Mouse (Mus musculus): ENCODE data around the gene Glrx. TPM values are rescaled to one million over a fixed set of nuclear protein-coding genes. Genes with fewer than 3 reads are reported as not detected.
"Not testable (repeated sequence)": the region's sequence is repeated elsewhere in the genome, so short reads cannot be mapped to it uniquely, and the experiment has no call there.

Glrx gene
- polyA plus RNA-seq, 1 experiment from 2014 or later, result 87.9 TPM

DNA sequence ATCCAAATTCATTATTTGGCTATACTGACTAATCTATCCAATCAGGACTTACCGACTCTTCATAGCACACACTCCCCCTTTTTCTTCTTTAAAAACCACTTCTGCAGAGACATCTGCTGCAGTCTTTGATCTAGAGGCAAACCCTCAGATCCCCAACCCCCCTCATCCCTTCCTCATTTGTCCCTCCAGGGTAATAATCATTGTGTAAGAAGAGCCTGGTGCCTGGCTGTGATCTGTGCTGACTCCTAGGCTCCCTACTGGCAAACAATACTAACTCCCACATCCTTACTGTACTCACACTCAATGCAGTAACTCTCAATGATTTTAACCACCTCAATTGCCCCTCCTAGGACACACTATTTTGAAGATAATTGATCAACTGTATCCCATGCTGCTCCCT lies 29.7 kb upstream of the Glrx start:
- Histone ChIP-seq H3K4me3 (ENCODE audit: low read depth, low read length) (no peak overlapping the region), H3K27me3 (ENCODE audit: control insufficient read depth, insufficient read depth, low read length) (no peaks in the 10 kb centered on the region), H3K36me3 (ENCODE audit: control insufficient read depth, insufficient read depth, low read length) (no peaks in the 10 kb centered on the region), H3K27ac (ENCODE audit: low read depth, low read length) (no peak overlapping the region), H3K4me2 (no peak overlapping the region), H3K4me1 (ENCODE audit: control insufficient read depth, insufficient read depth, low read length) (no peaks in the 10 kb centered on the region), H3K9me3 (replicated peaks; ENCODE audit: control insufficient read depth, low read length) (no peaks in the 10 kb centered on the region), H3K9ac (ENCODE audit: low read depth, low read length) (no peak overlapping the region)
- ATAC-seq (replicated peaks; ENCODE audit: insufficient number of reproducible peaks, low FRiP score, low TSS enrichment), result no peak
- 85% methylated on average over 1 of the region's 1 CpGs for WGBS (ENCODE audit: insufficient replicate concordance)

DNA sequence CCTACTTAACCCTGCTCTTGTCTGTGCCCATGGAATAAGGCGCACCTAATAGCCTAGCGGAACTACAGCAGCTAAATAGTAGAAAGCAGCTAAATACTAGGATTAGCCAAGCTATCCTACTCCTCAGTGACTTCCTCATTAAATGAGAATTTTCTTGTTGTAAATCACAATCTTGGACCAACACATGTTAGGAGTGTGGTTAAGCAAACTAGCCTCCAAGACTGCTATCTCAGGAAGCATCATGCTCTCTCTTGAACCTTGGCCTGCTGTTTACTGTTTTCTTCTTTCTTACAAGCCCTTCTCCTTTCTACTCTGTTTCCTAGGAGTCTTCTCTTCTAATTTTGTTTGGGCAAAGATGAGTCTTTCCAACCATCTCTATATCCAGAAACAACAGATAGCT lies 22.5 kb upstream of the Glrx start:
- Histone ChIP-seq H3K9ac (ENCODE audit: low read depth, low read length) (no peak overlapping the region), H3K27ac (ENCODE audit: low read depth, low read length) (no peak overlapping the region), H3K36me3 (ENCODE audit: control insufficient read depth, insufficient read depth, low read length) (no peaks in the 10 kb centered on the region), H3K4me1 (ENCODE audit: control insufficient read depth, insufficient read depth, low read length) (no peaks in the 10 kb centered on the region), H3K4me3 (ENCODE audit: low read depth, low read length) (no peak overlapping the region), H3K4me2 (no peak overlapping the region), H3K27me3 (ENCODE audit: control insufficient read depth, insufficient read depth, low read length) (no peaks in the 10 kb centered on the region), H3K9me3 (replicated peaks; ENCODE audit: control insufficient read depth, low read length) (no peaks in the 10 kb centered on the region)
- ATAC-seq (replicated peaks; ENCODE audit: insufficient number of reproducible peaks, low FRiP score, low TSS enrichment), result no peak
- 94% methylated on average over 2 of the region's 2 CpGs for WGBS (ENCODE audit: insufficient replicate concordance)

DNA sequence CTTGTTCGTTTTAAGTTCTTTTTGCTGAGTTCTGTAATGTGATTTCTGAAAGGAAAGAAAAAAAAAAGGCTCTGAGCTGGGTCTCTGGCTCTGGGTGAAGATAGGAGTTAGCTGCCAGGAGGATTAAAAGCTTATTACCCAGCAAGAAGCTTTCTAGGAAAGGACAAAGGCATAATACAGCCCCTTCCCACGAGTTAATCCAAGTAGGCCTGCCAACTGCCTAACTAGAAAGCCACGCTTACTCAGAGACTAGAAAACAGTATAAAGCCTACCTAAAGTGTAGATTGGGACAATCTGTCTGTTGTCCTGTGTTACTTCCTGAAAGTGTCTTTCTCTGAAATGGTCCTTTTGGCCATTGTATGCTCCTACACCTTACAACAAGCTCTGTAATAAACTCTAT lies 21.2 kb upstream of the Glrx start:
- no peaks in the 10 kb centered on the region for H3K4me1 ChIP-seq (ENCODE audit: control insufficient read depth, insufficient read depth, low read length)
- H3K4me2 ChIP-seq, result no peak overlapping the region
- no peak overlapping the region for H3K4me3 ChIP-seq (ENCODE audit: low read depth, low read length)
- no peak overlapping the region for H3K27ac ChIP-seq (ENCODE audit: low read depth, low read length)
- no peaks in the 10 kb centered on the region for H3K36me3 ChIP-seq (ENCODE audit: control insufficient read depth, insufficient read depth, low read length)
- no peak for ATAC-seq (replicated peaks; ENCODE audit: insufficient number of reproducible peaks, low FRiP score, low TSS enrichment)
- no peak overlapping the region for H3K9ac ChIP-seq (ENCODE audit: low read depth, low read length)
- 47% methylated on average over 3 of the region's 3 CpGs for WGBS (ENCODE audit: insufficient replicate concordance)
- H3K27me3 ChIP-seq (ENCODE audit: control insufficient read depth, insufficient read depth, low read length), result no peaks in the 10 kb centered on the region
- no peaks in the 10 kb centered on the region for H3K9me3 ChIP-seq (replicated peaks; ENCODE audit: control insufficient read depth, low read length)

DNA sequence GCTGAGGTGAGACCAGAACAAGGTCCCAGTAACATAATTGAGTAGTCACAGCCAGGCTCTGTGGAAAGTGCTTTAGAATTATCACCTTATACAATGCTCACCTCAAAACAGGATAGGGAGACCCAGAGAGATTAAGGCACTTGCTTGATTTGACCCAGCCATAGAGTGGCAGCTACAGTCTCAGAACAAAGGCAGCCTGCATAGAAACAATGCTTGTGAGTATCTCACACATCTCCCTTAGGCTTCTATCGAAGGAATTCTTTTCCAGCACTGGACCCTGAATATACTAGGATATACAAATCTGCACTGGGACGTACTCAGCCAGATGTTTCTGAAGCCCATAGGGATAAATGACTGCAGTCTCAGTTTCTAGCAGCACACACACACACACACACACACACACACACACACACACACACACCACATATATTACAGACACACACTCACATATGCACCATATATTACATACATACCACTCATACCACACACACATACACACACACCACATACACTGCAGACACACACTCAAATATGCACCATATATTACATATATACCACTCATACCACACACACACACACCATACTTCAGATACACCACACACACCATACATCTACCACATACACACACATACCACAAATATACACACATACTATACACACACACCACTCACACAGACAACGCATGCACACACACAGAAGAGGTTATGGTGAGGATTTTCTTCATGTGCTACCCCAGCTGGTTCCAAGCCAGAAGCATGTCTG lies 20.5 kb upstream of the Glrx start:
- no peak overlapping the region for H3K9ac ChIP-seq (ENCODE audit: low read depth, low read length)
- no peaks in the 10 kb centered on the region for H3K9me3 ChIP-seq (replicated peaks; ENCODE audit: control insufficient read depth, low read length)
- no peaks in the 10 kb centered on the region for H3K27me3 ChIP-seq (ENCODE audit: control insufficient read depth, insufficient read depth, low read length)
- no peak for ATAC-seq (replicated peaks; ENCODE audit: insufficient number of reproducible peaks, low FRiP score, low TSS enrichment)
- H3K4me2 ChIP-seq, result no peak overlapping the region
- H3K27ac ChIP-seq (ENCODE audit: low read depth, low read length), result no peak overlapping the region
- WGBS (ENCODE audit: insufficient replicate concordance), result 81% methylated on average over 3 of the region's 3 CpGs
- no peaks in the 10 kb centered on the region for H3K36me3 ChIP-seq (ENCODE audit: control insufficient read depth, insufficient read depth, low read length)
- H3K4me3 ChIP-seq (ENCODE audit: low read depth, low read length), result no peak overlapping the region
- H3K4me1 ChIP-seq (ENCODE audit: control insufficient read depth, insufficient read depth, low read length), result no peaks in the 10 kb centered on the region

DNA sequence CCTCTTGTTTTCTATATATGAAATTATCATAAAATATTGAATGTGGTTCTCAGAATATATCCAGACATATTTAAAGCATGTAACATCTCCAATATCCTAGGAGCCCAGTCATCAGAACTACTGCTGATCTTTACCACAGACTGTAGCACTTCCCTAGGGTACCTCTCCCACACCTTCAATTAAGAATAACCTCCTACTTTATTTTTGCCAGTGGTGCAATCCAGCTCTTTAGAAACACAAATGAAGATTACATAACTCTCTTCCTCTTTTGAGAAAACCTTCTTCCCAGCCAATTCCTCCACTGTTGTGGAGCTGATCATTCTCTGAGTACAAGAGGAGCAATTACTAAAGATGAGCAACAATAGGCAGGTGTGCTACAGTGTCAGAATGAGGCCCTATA lies 19.8 kb upstream of the Glrx start:
- Histone ChIP-seq H3K9ac (ENCODE audit: low read depth, low read length) (no peak overlapping the region), H3K27me3 (ENCODE audit: control insufficient read depth, insufficient read depth, low read length) (no peaks in the 10 kb centered on the region), H3K4me2 (no peak overlapping the region), H3K4me1 (ENCODE audit: control insufficient read depth, insufficient read depth, low read length) (no peaks in the 10 kb centered on the region), H3K36me3 (ENCODE audit: control insufficient read depth, insufficient read depth, low read length) (no peaks in the 10 kb centered on the region), H3K27ac (ENCODE audit: low read depth, low read length) (no peak overlapping the region), H3K4me3 (ENCODE audit: low read depth, low read length) (no peak overlapping the region), H3K9me3 (replicated peaks; ENCODE audit: control insufficient read depth, low read length) (no peaks in the 10 kb centered on the region)
- ATAC-seq (replicated peaks; ENCODE audit: insufficient number of reproducible peaks, low FRiP score, low TSS enrichment), result no peak

DNA sequence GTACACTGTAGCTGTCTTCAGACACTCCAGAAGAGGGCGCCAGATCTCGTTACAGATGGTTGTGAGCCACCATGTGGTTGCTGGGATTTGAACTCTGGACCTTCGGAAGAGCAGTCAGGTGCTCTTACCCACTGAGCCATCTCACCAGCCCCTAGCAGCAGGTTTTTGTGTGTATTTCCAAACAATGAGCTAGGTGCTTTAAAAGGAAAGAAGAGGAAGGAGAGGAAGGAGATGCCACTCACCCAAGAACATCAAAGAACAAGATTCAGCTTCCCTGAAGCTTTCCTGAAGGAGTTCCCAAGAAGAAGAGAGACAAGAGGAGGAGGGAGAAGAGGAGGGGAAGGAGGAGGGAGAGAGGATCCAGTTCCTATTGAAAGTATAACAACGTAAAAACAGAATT lies 17.3 kb upstream of the Glrx start:
- WGBS (ENCODE audit: insufficient replicate concordance), result 83% methylated on average over 2 of the region's 4 CpGs

DNA sequence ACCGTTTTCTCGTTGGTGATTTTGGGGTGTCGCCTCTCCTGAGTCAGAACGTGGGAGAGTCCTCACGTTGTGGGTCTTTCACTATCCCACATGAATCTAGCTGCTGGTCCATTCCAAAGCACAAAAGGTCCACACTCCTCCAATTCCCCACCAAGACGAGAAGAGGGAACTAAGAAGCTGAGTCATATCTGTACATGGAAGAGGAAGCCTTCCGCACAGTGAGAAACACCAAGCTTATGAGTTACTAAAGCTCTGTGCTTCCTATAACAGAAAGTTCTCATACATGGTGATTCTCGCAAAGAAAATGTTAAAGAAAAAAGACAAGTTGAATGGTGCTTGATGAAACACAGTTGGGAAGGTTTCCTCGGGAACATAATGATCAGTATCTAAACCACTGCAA lies 16.5 kb upstream of the Glrx start:
- Histone ChIP-seq H3K4me1 (ENCODE audit: control insufficient read depth, insufficient read depth, low read length) (no peaks in the 10 kb centered on the region), H3K9me3 (replicated peaks; ENCODE audit: control insufficient read depth, low read length) (no peaks in the 10 kb centered on the region), H3K27me3 (ENCODE audit: control insufficient read depth, insufficient read depth, low read length) (no peaks in the 10 kb centered on the region), H3K4me3 (ENCODE audit: low read depth, low read length) (no peak overlapping the region), H3K27ac (ENCODE audit: low read depth, low read length) (no peak overlapping the region), H3K4me2 (no peak overlapping the region), H3K9ac (ENCODE audit: low read depth, low read length) (no peak overlapping the region), H3K36me3 (ENCODE audit: control insufficient read depth, insufficient read depth, low read length) (no peaks in the 10 kb centered on the region)
- ATAC-seq (replicated peaks; ENCODE audit: insufficient number of reproducible peaks, low FRiP score, low TSS enrichment), result no peak
- WGBS (ENCODE audit: insufficient replicate concordance), result 84% methylated on average over 8 of the region's 9 CpGs

More for the DNA sequence above, 17.3 kb upstream of the Glrx start:
- not testable (repeated sequence) for H3K4me3 ChIP-seq (ENCODE audit: low read depth, low read length); H3K9me3 ChIP-seq (replicated peaks; ENCODE audit: control insufficient read depth, low read length); H3K36me3 ChIP-seq (ENCODE audit: control insufficient read depth, insufficient read depth, low read length); ATAC-seq (replicated peaks; ENCODE audit: insufficient number of reproducible peaks, low FRiP score, low TSS enrichment); H3K27ac ChIP-seq (ENCODE audit: low read depth, low read length); H3K27me3 ChIP-seq (ENCODE audit: control insufficient read depth, insufficient read depth, low read length); H3K4me2 ChIP-seq; H3K4me1 ChIP-seq (ENCODE audit: control insufficient read depth, insufficient read depth, low read length); H3K9ac ChIP-seq (ENCODE audit: low read depth, low read length)

DNA sequence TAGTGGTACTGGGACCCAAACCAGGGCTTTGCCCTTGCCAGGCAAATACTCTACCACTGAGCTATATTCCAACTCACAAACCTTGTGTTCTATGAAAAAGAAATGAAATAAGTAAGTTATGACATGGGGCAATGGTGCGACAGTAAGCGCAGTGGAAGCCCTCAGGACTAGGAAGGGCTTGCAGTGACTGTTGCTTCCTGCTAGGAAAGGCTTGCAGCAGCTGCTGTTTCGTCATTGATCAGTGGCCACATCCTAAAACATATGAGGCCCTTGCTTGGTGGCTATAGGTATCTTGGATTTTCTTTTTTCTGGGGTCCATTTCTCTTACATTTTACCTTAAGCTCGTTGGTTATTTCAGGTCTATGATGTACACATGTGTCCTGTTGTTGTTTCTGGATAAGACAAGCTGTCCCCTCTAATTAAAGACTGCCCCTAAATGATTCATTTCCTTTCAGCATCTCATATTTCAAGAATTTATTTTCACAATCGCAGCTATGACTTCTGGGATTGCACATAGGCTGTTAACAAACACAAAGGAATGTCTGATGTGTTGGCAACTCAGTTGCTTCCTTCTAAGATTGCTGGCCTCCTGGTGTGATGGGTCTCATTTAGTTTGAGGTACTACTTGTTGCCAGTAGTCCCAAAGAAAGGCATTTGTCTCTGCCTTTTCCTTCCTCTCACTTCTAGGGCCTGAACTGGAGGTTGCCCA lies 14.9 kb upstream of the Glrx start:
- no peak overlapping the region for H3K4me2 ChIP-seq
- H3K4me3 ChIP-seq (ENCODE audit: low read depth, low read length), result no peak overlapping the region
- no peaks in the 10 kb centered on the region for H3K9me3 ChIP-seq (replicated peaks; ENCODE audit: control insufficient read depth, low read length)
- 78% methylated on average over 5 of the region's 5 CpGs for whole genome bisulfite sequencing (ENCODE audit: insufficient replicate concordance)
- no peak for ATAC-seq (replicated peaks; ENCODE audit: insufficient number of reproducible peaks, low FRiP score, low TSS enrichment)
- H3K4me1 ChIP-seq (ENCODE audit: control insufficient read depth, insufficient read depth, low read length), result no peaks in the 10 kb centered on the region
- H3K36me3 ChIP-seq (ENCODE audit: control insufficient read depth, insufficient read depth, low read length), result no peaks in the 10 kb centered on the region
- no peak overlapping the region for H3K9ac ChIP-seq (ENCODE audit: low read depth, low read length)
- no peak overlapping the region for H3K27ac ChIP-seq (ENCODE audit: low read depth, low read length)
- no peaks in the 10 kb centered on the region for H3K27me3 ChIP-seq (ENCODE audit: control insufficient read depth, insufficient read depth, low read length)

DNA sequence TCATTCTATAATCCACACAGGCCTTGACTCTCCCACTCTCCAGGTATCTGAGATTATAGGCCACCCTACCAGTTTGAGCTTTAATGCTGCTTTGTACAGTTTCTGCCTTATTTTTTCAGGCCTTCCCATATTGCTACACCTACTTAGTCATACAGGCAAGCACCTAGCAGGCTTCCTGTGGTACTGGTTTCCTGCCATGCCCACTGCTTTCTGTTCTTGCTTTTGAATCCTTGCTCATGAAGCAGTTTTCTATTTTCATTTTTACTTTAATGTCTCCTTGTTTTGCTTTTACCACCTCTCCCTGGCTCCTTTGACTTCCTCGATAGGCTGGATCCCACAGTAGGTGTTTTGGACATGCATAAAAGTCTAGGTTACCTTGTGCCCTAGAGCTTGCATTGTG lies 14.3 kb upstream of the Glrx start:
- no peak for ATAC-seq (replicated peaks; ENCODE audit: insufficient number of reproducible peaks, low FRiP score, low TSS enrichment)
- no peaks in the 10 kb centered on the region for H3K36me3 ChIP-seq (ENCODE audit: control insufficient read depth, insufficient read depth, low read length)
- H3K27ac ChIP-seq (ENCODE audit: low read depth, low read length), result no peak overlapping the region
- no peaks in the 10 kb centered on the region for H3K27me3 ChIP-seq (ENCODE audit: control insufficient read depth, insufficient read depth, low read length)
- H3K9ac ChIP-seq (ENCODE audit: low read depth, low read length), result no peak overlapping the region
- 78% methylated on average over 1 of the region's 1 CpGs for WGBS (ENCODE audit: insufficient replicate concordance)
- no peak overlapping the region for H3K4me2 ChIP-seq
- H3K9me3 ChIP-seq (replicated peaks; ENCODE audit: control insufficient read depth, low read length), result no peaks in the 10 kb centered on the region
- no peaks in the 10 kb centered on the region for H3K4me1 ChIP-seq (ENCODE audit: control insufficient read depth, insufficient read depth, low read length)
- H3K4me3 ChIP-seq (ENCODE audit: low read depth, low read length), result no peak overlapping the region

Data from heart, embryonic 11.5 days (tissue).